Mouse (Mus musculus) right cerebral cortex, postnatal 4 days (tissue): Measurements from ENCODE around the gene Ing5.
"Not testable (repeated sequence)": the region's sequence is repeated elsewhere in the genome, so short reads cannot be mapped to it uniquely, and the experiment has no call there.

Experiments used
- DNase-seq: peaks from one replicate; pipeline ENCODE4 v3.0.0-alpha.2; 2022

Gene Ing5

GRCm38 (mm10) chr1:93803556-93804507 is at the start of gene Ing5:
Gene Ing5 (plus strand): TSS chr1:93803965.
- peak; percentile 100 for DNase-seq

GRCm38 (mm10) chr1:93754573-93755290 is 49.0 kb upstream of the Ing5 start, which contains the start of gene Thap4:
Gene Thap4 (minus strand): TSS chr1:93754864.
- peak; percentile 93 for DNase-seq

DNA sequence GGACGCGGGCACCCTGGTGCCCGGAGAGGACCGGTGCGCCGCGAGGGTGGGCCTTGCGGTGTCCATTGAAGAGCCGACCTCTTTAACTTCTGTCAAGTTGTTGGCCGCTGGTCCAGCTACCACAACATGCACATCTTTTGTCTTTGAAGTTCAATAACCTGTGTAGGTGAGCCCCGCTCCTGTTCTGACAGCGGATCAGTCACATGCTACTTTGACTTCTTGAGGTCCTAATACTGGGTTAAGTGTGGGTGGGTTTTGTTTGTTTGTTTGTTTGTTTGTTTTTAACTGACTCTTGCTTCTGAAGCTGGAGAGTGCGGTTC is 48.5 kb upstream of the Ing5 start:
- no peak for DNase-seq

DNA sequence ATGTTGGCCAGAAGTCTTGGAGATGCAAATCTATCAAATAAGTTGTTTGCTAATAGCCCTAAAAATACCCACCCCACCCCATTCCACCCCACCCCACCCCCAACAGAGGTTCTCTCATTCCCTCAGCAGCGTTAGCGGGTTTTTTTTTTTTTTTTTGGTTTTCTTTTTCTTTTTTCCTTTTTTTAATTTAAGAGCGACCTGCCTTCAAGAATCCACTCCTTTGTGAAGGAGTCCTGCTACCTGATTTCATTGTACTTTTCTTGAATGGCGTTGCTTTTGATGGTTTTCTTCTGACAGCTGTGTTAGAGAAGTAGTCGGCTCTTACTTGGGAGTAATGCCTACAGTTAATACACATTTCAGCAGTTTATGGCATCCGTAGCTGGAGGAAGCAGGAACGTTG is 48.1 kb upstream of the Ing5 start:
- DNase-seq = no peak

DNA sequence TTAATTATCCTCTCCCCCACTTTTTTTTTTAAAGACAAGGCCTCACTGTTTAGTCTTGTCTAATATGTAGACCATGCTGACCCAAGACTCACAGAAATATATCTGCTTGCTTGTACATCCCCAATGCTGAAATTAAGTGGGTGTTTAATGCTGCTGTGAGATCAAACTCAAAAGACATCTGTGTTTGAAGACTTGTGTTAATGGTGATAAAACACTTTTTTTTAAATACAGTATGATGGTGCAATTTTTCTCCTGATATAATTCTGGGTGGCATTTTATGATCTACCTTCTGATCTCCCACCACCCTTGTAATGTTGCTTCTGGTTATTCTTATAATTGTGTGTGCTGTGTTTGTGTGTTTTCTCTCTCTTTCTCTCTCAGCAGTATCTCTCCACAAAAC is 47.6 kb upstream of the Ing5 start:
- DNase-seq = no peak

GRCm38 (mm10) chr1:93760076-93760475 is 43.7 kb upstream of the Ing5 start:
- DNase-seq = no peak

GRCm38 (mm10) chr1:93763531-93763930 is 40.2 kb upstream of the Ing5 start:
- not testable (repeated sequence) for DNase-seq

DNA sequence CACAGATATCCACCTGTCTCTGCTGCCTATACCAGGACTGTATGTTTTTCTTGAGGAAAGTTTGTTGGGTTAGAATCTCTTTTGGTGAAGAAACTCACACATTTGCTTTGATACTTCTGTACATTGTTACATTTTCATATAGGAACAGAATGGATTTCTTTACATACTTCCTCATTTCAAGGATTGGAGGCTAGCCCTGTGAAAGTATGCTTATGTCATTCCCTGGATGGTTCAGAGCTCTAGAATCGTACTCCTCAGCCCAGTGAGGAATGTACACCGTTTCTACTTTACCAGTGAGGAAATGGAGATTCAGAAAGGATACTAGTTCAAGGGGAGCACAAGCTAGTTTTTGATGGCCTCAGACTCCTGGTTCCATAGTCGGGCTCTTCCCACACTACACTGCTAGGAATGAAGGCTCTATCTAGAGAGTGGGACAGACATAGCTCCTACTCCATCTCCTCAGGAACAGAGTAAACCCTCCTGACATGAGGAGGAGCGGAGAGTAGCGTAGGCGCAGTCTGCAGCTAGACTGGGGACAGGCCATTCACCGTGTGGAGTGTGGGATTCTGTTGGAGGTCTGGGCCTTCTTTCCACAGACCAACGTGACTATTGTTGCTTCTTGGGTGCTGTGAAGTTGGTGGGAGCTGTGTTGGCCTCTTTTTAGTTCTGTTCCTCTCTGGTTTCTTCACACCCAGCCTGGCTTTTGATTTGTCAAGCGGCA is 38.7 kb upstream of the Ing5 start:
- no peak for DNase-seq

GRCm38 (mm10) chr1:93767600-93767999 is 36.2 kb upstream of the Ing5 start:
- DNase-seq = no peak

DNA sequence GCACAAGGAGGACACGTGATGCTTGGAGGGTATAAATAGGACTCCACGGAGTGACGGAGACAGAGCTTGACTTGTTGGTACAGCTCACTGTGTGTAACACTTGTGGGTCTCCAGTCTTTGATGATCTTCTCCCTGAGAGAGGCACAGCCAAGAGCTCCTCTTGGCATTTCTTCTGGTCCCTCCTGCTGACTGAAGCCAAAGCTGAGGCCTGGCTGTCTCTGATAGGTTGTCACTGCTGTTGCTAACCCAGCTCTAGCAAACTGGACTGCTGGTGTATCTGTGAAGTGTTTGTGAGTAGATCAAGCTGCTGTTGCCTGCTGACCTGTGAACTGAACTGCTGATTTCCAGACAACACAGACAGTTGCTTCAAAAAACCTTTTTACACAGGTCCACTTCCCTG is 33.9 kb upstream of the Ing5 start:
- no peak for DNase-seq

DNA sequence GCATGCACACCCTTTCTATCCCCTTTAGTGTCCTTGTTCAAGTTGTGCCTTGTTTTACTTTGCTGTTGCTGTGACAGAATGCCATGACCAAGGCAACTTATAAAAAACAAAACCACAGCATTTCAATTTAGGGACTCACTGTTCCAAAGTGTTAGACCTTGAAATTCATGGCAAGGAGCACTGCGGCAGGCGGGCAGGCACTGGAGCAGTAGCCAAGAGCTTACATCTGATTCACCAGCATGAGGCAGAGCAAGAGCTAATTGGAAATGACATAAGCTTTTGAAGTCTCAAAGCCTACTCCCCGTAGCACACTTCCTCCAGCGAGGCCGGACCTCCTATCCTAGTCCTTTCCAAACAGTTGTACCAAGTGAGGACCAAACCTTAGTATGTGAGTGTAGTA is 27.1 kb upstream of the Ing5 start:
- no peak for DNase-seq

DNA sequence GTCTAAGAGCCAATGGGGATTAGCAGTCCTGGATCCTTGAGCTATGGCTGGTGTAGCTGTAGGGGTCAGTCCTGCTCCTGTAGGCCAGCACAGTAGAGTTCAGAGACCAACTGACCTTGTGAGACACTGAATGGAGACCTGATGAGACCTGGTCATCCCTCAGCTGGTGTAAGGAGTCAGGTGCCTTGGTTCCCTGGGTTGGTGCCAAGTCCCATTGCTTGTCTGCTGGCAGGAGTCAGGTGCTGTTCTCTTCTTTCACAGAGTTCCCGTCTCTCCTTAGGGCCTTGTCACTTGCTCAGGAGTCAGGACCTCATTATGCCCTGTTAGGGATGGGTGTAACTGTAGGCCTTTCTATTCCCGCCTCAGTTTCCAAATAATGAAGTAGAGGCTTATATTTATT is 16.9 kb upstream of the Ing5 start:
- DNase-seq = no peak

- DNase-seq = no peak
Measured at GRCm38 (mm10) chr1:93794526-93794925, 9.2 kb upstream of the Ing5 start.

DNA sequence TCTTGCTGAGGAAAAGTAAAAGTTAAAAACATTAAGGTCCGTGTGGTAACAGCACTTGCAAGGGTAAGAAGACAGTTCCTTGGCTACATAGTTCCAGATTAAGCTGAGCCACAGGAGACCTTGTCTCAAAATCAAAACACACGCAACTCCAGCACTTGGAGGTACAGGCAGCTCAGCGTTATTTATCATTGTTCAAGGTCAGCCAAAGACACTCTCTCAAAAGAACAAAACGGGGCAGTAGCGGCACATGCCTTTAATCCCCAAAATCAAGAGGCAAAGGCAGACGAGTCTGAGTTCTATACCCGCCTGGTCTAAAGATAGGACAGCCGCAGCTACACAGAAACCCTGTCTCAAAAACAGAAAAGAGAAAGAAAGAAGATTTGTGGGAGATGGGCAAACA is 7.9 kb upstream of the Ing5 start:
- DNase-seq = no peak

DNA sequence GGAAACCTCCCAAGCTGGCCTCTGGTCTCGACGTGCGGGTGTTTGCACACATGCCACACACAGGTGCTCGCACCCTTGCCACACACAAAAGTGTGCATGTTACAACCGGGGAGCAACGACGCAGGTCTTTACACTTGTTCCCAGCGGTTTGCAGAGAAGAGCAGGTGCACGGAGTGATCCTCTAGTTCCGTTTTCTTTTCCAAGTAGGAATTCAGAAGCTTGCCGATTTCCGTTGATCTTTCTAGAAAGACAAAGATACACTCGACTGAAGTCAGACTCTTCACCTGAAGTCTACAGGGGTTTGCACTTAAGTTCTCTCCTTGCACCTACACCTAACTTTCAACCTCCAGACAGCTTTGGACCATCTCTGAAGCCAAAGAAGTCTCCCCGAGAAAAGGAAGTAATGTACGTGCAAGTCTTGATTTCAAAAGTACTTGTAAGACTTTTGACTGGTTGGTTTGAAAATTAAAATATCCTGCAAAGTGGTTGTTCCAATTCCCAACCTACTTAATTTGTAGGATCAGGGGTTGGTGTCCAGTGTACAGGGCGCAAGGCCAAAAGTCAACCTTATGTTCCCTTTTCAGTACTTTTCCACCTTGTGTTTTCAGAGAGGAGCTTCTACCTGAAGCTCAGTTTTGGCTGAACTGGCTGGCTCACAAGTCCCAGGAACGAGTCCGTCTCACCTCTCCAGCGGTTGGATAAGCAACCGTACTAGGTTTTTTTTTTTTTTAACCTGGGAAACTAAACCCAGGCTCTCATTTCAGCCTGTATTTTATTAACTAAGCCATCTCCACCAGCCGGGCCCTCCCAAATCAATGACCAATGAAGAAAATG is 2.9 kb upstream of the Ing5 start:
- DNase-seq = no peak

GRCm38 (mm10) chr1:93801741-93802238 is 2.0 kb upstream of the Ing5 start, which contains the start of gene Dtymk:
Gene Dtymk (minus strand): TSS chr1:93801934.
- peak; percentile 85 for DNase-seq

DNA sequence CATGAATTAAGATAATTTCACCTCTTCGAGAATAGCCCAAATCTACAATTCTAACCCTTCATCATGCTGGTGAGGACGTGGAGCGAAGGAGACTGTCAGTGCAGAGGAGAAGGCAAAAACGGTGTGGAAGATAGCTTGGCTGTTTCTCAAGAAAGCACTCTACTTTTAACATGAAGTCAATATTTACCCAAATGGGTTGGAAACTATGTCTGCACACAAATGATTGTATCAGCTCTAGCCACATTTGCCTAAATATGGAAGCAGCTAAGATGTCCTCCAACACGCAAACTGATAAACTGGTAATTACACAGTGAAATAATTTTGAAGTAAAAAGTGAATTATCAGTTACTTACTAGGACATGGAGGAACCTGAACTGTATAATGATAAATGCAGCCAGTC is 994 bp upstream of the Ing5 start:
- no peak for DNase-seq

GRCm38 (mm10) chr1:93804818-93805217 is 1.1 kb downstream of the Ing5 start:
- no peak for DNase-seq

DNA sequence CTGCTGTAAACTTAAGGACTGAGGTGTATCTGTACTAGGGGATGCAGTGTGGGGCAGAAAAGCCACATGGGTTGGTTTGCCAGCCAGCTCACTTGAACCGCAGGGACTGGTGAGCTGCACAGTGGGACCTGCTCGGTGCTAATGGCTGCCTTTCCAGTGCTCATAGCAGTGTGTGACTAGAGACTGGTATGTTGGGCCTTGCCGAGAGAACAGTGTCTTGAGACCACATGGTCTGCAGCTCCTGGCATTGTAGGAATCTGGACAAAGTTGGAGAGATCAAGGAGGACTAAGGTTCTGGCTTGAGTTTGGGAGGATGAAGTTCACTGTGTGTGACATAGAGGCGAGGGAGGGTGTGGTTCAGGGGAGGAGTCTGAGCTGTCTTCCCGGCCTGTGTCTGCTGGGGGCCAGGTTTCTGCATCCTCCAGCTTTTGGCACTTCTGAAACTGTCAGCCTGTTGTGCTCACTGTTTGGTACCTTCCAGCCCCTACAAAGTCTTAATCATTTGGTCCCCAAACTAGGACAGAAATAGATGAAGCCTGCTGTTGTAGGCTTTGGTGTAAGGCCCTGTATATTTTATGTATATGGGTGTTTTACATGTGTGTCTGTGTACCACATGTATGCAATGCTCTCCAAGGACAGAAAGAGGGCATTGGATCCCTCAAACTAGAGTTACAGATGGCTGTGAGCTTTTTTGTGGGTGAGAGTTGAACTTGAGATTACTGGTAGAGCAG is 1.6 kb downstream of the Ing5 start:
- no peak for DNase-seq

- DNase-seq = no peak
Measured at GRCm38 (mm10) chr1:93808871-93809270, 5.1 kb downstream of the Ing5 start.

- no peak for DNase-seq
Measured at GRCm38 (mm10) chr1:93810011-93810410, 6.2 kb downstream of the Ing5 start.
